Mouse (Mus musculus): ENCODE measurements around the gene Arl15.

Gene Arl15

DNA sequence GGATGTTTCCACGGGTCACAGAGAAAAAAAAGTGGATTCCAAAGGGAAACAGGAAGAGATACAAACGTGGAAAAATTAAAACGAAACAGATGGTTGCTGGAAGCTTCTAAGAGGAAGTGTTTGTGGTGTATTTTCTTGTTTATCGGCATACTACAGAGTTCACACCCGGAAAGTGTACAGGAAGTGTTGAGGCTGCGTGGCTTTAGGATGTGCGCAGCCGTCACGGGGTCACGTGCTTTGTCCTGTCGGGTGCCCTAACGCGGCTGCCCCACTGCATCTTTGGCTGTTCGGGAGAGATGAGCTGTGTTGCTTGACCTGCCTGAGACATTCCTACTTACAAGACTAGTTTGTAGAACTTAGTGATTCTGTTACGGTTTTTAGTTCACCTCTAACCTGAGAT is 76.1 kb downstream of the Arl15 start:
- peak in 1 of 2 experiments; percentile 10 for DNase-seq (ENCODE audit: low spot score in 2 of 2)

DNA sequence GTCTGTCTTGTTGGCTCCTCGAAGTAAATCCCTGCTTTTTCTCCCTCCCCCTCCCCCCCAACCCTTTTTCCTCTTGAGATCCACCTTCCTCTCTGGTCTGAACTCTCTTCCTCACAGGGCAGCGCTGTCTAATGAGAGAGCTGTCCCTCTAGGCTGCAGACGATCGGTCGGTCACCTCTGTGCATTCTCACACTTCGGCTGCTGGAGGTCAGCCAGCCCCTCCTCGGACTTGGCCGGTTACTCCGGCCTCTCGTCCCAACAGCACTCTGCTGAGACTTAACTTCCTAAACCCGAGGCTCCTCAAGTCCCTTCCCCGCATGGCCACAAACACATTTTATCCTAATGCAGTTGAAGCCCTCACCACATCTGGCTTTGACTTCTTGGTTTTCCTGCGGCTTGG is 77.5 kb downstream of the Arl15 start:
- DNase-seq (ENCODE audit: low spot score in 2 of 2), result no peak

DNA sequence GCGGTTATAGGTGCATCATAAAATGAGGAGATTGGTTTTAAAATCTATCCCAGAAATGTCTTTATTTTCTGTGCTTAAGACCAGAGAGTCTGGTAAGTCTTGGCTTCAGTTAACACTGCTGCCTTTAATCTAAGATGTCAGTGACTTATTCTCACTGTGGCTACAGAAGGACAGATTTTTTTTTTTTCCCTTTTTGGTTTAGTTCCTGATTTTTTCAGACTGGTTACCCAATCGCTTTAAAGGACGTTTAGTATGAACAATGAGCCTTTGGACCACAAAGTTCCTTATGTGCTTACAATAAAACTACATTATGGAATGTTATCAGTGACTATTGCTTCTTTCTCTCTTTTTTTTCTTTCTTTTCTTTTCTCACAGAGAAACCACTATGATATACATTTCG is 81.4 kb downstream of the Arl15 start:
- no peak for DNase-seq (ENCODE audit: low spot score in 2 of 2)

DNA sequence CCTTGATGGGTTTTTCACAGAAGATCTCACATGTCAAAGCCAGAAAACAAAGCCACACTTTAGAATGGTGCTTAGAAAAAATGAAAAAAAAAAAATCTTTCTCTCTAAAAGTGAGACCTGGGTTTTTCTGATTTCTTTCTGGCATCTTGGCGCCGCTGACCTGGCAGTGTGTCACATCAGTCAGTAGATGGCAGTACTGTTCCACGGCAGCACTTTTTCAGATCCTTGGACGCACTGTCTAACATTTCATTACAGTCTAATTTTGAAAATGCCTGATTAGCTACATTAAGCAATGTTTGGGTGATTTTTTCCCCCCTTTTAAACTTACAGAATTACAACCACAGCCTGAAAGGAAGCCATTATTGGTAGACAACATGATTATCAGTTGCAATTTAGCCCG is 83.1 kb downstream of the Arl15 start:
- DNase-seq (ENCODE audit: low spot score in 2 of 2), result peak in 1 of 2 experiments; percentile 28

DNA sequence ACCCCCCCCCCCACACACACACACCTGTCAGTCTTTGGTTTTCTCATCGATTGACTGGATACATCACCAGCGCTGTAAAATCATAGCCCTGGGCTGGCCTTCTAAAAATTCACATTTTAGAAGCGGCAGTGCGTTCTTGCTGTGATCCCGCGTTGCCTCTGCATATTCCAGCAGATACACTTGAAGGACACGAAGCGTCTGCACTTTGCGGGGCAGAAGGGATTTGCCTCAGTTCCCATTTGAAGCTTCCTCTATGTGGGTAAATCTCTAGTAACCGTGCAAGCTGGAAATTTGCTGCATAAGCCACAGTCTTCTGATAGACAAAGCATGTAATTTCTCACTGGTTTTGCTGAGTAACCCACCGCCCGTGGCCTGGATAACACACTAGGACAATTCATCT is 84.3 kb downstream of the Arl15 start:
- DNase-seq (ENCODE audit: low spot score in 2 of 2), result no peak

DNA sequence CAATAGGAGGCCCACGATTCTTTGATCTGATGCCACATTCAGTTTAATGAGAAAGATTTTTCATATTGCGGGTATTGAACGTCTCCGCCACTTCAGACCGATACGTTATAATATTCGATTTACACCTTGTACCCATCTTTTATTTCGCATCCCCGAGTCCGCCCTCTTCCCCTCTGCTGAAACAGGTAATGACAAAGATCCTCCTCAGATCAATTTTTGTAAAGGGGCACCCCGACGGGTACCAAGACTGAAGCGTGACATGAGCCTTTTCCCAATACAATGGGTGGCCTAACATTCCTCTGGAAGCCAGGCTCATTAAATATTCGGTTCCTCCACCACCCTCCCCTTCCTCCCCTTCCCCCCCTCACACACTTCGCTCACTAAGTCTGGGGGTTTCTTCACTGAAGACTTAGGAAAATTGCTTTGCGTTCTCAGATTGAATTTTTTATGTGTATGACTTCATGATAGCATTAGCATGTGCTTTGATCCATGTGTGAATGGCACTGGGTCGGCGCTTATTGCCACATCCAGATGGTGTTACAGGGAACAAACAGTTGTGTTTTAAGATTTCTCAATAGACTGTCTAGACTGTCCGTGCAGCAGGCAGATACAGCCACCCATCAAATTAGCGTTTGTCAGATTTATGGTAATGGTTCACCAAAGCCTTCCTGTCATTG is 85.5 kb downstream of the Arl15 start:
- DNase-seq (ENCODE audit: low spot score in 2 of 2), result no peak

GRCm38 (mm10) chr13:113880564-113881171 is 86.4 kb downstream of the Arl15 start:
- no peak for DNase-seq (ENCODE audit: low spot score in 2 of 2)

- no peak for DNase-seq (ENCODE audit: low spot score in 2 of 2)
Measured at GRCm38 (mm10) chr13:113882959-113883358, 88.7 kb downstream of the Arl15 start.

- no peak for DNase-seq (ENCODE audit: low spot score in 2 of 2)
Measured at GRCm38 (mm10) chr13:113887090-113887489, 92.8 kb downstream of the Arl15 start.

DNA sequence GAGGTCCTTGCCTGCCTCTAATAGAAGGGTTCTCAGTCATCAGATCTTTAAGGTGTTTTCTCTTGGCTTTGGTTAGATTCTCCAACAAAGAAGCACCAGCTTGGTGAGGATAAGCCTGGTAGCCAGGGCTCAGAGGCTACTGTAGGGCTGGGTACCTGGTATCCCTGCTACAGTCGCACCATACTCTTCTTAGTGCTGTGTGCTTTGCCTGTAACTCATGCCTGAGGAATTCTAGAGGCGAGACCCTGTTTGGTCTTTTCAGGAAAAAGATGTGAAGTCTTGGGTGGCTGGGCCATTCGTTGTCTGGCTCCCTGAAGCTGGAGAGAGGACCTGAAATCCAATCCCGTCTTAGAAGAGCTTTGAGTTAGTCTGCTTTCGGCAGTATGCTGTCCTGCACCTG is 93.8 kb downstream of the Arl15 start:
- no peak for DNase-seq (ENCODE audit: low spot score in 2 of 2)

GRCm38 (mm10) chr13:113888704-113889103 is 94.4 kb downstream of the Arl15 start:
- DNase-seq (ENCODE audit: low spot score in 2 of 2), result no peak

GRCm38 (mm10) chr13:113889140-113890055 is 95.1 kb downstream of the Arl15 start:
- no peak for DNase-seq (ENCODE audit: low spot score in 2 of 2)

DNA sequence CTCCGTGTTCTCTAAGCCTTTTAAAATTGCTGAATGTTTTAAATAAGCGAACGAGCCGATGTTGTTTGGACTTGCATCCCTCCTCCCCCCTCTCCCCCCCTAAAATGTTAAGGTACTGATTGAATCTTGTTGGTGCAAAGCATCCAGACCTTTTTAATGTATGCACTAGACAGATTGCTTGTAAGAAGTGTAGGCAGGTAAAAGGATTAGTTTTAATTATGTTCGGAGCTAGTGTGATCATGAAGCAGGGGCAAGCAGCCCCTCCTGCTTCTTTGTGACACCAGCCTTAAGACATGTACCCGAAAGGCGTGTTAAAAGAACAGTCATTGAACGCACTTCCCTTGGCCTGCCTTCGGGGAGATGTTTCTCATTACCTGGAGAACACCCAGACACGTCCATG is 102.4 kb downstream of the Arl15 start:
- DNase-seq (ENCODE audit: low spot score in 2 of 2), result no peak

GRCm38 (mm10) chr13:113897498-113897897 is 103.2 kb downstream of the Arl15 start:
- DNase-seq (ENCODE audit: low spot score in 2 of 2), result no peak

- no peak for DNase-seq (ENCODE audit: low spot score in 2 of 2)
Measured at GRCm38 (mm10) chr13:113897951-113898350, 103.6 kb downstream of the Arl15 start.

- DNase-seq (ENCODE audit: low spot score in 2 of 2), result no peak
Measured at GRCm38 (mm10) chr13:113901001-113901545, 106.8 kb downstream of the Arl15 start.

DNA sequence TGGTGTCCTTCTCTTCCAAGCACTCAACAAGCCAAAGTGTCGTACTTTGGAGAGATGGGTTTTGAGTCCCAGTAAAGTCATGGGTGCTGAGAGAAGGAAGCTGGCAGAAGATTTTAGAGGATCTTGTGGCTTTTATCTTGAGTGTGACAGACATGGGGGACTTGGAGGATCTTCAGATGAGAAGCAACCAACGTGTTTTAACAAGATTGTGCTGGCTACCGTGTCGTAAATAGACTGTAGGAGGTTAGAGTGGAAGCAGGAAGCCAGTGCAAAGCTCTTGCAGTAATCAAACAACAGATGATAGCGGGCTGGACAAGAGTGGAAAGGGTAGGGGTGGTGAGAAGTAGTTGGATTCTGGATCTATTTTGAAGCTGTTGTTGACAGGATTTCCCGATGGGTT is 109.0 kb downstream of the Arl15 start:
- no peak for DNase-seq (ENCODE audit: low spot score in 2 of 2)

- no peak for DNase-seq (ENCODE audit: low spot score in 2 of 2)
Measured at GRCm38 (mm10) chr13:113911986-113912519, 117.7 kb downstream of the Arl15 start.

DNA sequence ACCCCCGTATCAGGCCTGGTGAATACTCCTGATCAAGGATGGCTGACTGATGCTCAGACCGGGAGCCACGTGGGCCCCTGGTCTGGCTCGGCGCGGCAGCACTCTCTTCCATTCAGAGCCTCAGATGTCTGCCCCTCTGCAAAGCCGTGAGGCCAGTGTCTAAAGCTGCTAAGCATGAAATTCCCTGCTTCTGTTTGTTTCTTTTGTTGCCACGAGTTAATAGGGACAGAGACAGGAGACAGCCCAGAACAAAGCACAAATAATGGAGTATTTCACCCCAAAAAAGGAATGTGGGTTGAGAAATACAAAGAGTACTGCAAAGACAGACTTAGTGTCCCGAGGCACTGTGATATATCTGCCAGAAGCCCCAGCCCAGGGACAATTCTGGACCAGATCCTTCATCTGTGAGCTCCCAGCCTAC is 120.3 kb downstream of the Arl15 start:
- DNase-seq (ENCODE audit: low spot score in 2 of 2), result no peak

GRCm38 (mm10) chr13:113915700-113916099 is 121.4 kb downstream of the Arl15 start:
- DNase-seq (ENCODE audit: low spot score in 2 of 2), result no peak

DNA sequence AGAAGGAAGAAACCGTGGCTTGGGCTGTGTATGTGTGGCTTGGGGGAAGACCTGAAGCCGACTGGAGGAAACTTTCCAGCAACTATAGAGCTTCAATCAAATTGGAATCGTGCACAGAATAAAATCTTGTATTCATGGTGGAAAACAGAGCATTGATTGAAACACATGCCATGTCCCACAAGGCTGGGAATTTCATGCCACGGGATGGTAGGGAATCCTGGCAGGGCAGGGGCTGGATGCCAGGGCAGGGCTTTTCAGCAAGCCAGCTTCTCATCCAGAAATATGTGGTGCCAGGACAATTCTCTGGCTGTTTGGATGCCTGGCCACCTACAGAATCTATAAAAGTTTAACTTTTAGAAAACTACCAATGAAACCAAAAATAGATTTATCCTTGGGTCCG is 122.5 kb downstream of the Arl15 start:
- no peak for DNase-seq (ENCODE audit: low spot score in 2 of 2)

DNA sequence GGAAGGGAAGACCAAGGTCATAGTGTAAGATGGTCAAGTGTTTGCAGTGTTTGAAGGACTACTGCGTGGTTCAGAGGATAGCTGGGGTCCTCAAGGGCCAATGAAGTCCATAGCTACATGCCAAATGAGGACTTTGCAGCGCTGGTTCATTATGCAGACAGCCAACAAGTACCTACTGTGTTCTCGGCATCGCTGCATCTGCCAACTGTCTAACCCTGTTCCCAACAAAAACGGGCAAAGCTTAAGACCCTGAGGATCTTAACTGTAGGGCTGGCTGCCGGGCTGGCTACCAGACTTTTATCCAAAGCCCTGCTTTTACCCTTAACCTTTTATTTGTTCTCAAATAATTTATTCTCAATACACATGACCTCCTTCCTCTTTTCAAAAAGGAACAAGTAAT is 123.1 kb downstream of the Arl15 start:
- no peak for DNase-seq (ENCODE audit: low spot score in 2 of 2)

All from spleen, postnatal 14 days (tissue).